Mouse (Mus musculus): ENCODE measurements at regions not wholly inside any gene's neighbourhood (a gene's known extent, or its start where the extent isn't known, plus 50 kb on each side); places are given as distances from the start of the nearest gene placed in this dataset.
"Not testable (repeated sequence)": the region's sequence is repeated elsewhere in the genome, so short reads cannot be mapped to it uniquely, and the experiment has no call there.

DNA sequence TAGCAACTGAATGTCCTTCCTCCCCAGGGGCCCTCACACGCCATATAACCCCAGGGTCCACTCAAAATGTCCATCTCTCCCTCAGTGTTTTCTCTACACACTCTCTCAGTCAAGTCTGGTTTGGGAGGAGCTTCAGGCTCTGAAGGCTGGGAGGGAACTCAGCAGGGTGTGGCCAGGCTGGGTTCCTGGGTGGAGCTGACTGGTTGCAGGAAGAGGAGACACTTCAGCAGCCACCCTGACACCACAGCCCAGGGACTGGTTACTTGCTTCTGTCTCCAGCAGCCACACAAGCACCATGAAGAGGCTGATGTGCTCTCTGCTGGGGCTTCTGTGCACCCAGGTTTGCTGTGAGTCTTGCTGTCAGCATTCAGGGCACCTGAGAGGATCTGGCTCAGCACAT lies 458.7 kb downstream of the Dad1 start:
- TF ChIP-seq CTCF (IDR thresholded peaks at IDR 0.05; ENCODE audit: extremely low read depth, insufficient read depth, insufficient read length, insufficient replicate concordance); POLR2A (IDR thresholded peaks at IDR 0.05; ENCODE audit: low read depth, low read length): not testable (repeated sequence)

Data from spleen, adult 2 months (tissue).